Mouse (Mus musculus): ENCODE data around the gene Spryd4. TPM values are rescaled to one million over a fixed set of nuclear protein-coding genes. Genes with fewer than 3 reads are reported as not detected.
"Not testable (repeated sequence)": the region's sequence is repeated elsewhere in the genome, so short reads cannot be mapped to it uniquely, and the experiment has no call there.

Spryd4 gene
- polyA plus RNA-seq, 1 experiment: 7.8 TPM

DNA sequence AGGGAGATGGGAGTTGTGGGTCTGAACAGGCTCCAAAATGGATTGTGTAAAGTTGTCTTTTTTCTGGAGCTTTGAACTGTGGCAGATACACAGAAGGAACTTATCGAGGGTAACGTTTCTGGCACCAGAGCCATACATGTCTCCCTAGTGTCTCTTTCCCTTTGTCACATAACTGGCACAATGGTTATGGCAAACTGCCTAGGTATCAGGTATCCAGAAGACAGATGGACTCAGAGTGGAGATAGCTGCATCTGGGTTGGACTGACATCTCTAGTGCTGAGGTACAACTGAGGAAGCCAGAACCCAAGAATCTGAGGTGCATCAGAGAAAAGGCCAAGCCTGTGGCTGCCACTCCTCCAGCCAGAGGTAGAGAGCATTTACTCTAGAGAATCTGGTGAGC, 1.5 kb downstream of the Spryd4 start:
- no peak overlapping the region for H3K27ac ChIP-seq (replicated peaks; ENCODE audit: low read depth, low read length)
- no peak overlapping the region for H3K4me3 ChIP-seq (ENCODE audit: insufficient read depth, low read depth, low read length)
- H3K4me1 ChIP-seq (ENCODE audit: control insufficient read depth, insufficient read depth, insufficient read length, low read length): no peaks in the 10 kb centered on the region

DNA sequence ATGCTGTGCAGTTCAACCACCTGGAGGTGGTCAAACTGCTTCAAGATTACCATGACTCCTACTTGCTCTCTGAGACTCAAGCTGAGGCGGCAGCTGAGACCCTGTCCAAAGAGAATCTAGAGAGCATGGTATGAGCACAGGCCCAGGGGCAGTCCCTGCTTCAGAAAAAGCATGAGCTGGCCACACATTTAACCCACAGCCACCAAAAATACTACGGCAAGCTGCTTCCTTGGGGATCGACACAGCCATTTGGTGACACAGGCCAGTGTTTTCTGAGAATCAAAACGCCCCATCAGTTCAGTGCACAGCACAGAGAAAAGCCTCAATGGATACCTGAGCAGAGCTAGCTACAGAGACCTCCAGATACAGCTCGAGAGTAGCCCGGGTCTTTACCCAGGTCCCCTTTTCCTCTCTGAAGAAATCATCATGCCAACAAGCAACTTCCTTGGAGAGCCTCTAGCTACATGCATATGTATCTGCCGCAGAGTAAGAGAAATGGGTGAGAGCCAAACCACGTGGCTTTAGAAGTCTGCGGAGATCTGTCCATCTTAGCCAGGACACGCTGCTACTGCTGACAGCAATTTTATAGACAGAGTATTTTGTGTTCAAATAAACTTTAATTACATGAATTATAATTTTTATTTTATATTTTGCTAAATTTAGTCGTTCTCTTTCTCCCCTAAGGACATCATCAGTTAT, 2.1 kb downstream of the Spryd4 start:
- Histone ChIP-seq H3K4me1 (ENCODE audit: control insufficient read depth, insufficient read depth, insufficient read length, low read length) (no peaks in the 10 kb centered on the region), H3K4me3 (ENCODE audit: insufficient read depth, low read depth, low read length) (no peak overlapping the region), H3K27ac (replicated peaks; ENCODE audit: low read depth, low read length) (no peak overlapping the region)

DNA sequence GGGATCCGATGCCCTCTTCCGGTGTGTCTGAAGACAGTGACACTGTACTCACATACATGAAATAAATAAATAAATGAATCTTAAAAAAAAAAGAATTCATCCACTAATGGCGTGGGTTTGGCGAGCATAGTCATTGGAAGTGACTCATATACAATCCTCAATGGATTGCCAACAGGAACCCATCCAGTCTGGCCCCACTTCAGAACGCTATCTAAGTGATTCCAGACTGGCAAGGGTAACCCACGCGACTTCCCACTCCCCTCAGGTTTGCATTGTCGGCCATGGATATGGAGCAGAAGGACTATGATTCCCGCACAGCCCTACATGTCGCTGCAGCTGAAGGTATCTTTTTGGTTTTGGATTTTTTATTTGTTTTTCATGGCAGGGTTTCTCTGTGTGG, 3.3 kb downstream of the Spryd4 start:
- Histone ChIP-seq H3K27ac (replicated peaks; ENCODE audit: low read depth, low read length) (no peak overlapping the region), H3K4me3 (ENCODE audit: insufficient read depth, low read depth, low read length) (no peak overlapping the region), H3K4me1 (ENCODE audit: control insufficient read depth, insufficient read depth, insufficient read length, low read length) (no peaks in the 10 kb centered on the region)

DNA sequence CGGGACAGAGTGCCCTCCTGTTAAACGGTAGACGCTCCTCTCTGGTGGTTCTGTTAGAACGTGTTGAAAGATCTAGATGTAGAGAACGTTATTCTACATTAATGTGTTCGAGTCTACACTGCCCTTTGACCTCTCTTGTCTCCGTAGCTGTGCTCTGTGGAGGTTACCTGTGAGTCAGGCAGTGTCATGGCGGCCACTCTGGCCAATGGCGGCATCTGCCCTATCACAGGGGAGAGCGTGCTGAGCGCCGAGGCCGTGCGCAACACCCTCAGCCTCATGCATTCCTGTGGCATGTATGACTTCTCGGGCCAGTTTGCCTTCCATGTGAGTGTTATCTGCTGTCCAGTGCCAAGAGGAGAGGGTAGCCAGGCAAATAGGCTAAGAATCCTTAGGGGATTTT, 6.7 kb downstream of the Spryd4 start:
- H3K27ac ChIP-seq (replicated peaks; ENCODE audit: low read depth, low read length): no peak overlapping the region
- no peak overlapping the region for H3K4me3 ChIP-seq (ENCODE audit: insufficient read depth, low read depth, low read length)
- H3K4me1 ChIP-seq (ENCODE audit: control insufficient read depth, insufficient read depth, insufficient read length, low read length): no peaks in the 10 kb centered on the region

- no peak overlapping the region for H3K4me3 ChIP-seq (ENCODE audit: insufficient read depth, low read depth, low read length)
- H3K27ac ChIP-seq (replicated peaks; ENCODE audit: low read depth, low read length): no peak overlapping the region
- no peaks in the 10 kb centered on the region for H3K4me1 ChIP-seq (ENCODE audit: control insufficient read depth, insufficient read depth, insufficient read length, low read length)
Observed at GRCm38 (mm10) chr10:128201856-128202255, 9.8 kb downstream of the Spryd4 start.

DNA sequence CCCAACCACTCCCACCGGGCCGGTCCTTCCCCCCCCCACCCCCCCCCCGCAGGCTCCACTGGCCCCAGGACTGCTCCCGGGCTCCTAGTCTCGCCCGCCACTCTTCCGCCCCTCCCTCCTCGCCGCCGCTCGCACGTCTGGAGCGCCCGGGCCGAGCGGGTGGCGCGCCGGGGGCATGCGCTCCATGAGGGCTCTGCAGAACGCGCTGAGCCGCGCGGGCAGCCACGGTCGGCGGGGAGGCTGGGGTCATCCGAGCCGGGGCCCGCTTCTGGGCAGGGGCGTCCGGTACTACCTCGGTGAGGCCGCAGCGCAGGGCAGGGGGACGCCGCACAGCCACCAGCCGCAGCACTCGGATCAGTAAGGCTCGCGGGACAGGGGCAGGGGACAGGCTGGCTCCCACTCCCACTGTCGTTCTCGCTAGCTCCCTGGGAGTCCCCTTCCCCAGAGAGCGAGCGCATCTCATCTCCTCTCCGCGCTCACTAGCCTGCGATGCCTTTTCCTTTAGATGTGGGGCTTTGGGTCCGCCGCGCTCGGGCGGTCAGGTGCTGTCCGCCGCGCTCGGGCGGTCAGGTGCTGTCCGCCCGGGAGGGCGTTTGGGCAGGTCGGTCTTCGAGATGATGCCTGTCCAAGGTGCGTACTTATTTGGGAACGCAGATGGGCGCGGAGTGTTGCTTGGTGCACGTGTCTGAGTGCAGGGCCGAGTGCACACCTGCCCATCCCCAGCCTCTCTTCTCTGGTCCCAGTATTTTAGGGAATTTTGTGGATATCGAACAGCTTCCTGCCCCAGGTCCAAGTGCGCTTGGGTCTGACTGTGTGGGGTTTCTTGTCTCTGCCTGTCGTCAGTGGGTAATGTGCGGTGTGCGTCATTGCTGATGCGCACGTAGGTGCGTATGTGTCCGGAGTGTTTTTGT, 16.8 kb downstream of the Spryd4 start:
- H3K4me1 ChIP-seq (ENCODE audit: control insufficient read depth, insufficient read depth, insufficient read length, low read length): no peaks in the 10 kb centered on the region
- H3K4me3 ChIP-seq (ENCODE audit: insufficient read depth, low read depth, low read length): peak overlapping the region; percentile 65
- H3K27ac ChIP-seq (replicated peaks; ENCODE audit: low read depth, low read length): no peak overlapping the region

DNA sequence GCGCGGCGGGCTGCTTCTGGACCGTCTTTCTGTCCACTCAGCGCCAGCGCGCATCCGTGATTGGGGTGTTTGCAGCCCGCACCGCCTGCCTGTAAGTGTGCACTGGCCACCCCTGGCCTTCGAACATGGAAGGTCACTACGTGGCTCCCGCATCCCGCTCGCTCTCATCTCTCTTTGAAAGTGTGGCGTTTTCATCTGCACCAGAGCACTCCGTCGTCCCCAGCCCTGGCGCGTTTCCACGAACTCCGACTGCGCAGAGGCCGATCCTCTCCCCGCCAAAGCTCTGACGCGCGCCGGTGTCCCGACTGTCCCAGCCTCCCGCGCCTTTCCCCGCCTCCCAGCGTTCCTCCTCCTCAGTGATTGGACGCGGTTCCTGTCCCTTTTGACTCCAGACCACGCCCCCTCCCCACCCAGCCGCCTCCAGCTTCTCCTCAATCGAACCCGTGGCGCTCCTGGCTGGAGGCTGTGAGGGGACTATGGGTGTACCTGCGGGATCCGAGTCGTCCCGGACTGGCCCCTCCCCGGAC, 17.5 kb downstream of the Spryd4 start, which contains the start of gene Gls2:
TSS of gene Gls2 (plus strand) at position 434 of the 527 bp plus-strand sequence.
- no peak within 1 kb of the TSS for H3K27ac ChIP-seq (replicated peaks; ENCODE audit: low read depth, low read length)
- no peaks in the 10 kb centered on the region for H3K4me1 ChIP-seq (ENCODE audit: control insufficient read depth, insufficient read depth, insufficient read length, low read length)
- H3K4me3 ChIP-seq (ENCODE audit: insufficient read depth, low read depth, low read length): peak within 1 kb of the TSS; percentile 65

- Histone ChIP-seq H3K4me1 (ENCODE audit: control insufficient read depth, insufficient read depth, insufficient read length, low read length) (no peaks in the 10 kb centered on the region), H3K4me3 (ENCODE audit: insufficient read depth, low read depth, low read length) (no peak overlapping the region), H3K27ac (replicated peaks; ENCODE audit: low read depth, low read length) (no peak overlapping the region)
Observed at GRCm38 (mm10) chr10:128193113-128193512, 18.5 kb downstream of the Spryd4 start.

DNA sequence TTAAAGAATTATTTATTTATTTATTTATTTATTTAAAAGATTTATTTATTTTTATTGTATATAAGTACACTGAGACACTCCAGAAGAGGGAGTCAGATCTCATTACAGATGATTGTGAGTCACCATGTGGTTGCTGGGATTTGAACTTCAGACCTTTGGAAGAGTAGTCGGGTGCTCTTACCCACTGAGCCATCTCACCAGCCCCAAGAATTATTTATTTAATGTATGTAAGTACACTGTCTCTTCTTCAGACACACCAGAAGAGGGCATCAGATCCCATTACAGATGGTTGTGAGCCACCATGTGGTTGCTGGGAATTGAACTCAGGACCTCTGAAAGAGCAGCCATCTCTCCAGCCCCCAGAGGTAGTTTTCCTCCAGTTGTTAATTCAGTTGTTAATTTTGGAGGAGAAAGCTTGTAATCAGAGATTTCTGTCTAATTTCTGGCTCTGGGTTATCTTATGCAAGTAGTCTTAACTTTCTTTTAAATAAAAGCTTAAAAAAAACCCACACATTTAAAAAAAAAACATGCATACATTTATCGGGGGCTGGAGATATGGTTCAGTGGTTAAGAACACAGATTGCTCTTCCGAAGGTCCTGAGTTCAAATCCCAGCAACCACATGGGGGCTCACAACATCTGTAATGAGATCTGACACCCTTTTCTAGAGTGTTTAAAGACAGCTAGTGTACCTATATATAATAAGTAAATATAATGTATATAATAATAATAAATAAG, 19.4 kb downstream of the Spryd4 start:
- not testable (repeated sequence) for H3K4me3 ChIP-seq (ENCODE audit: insufficient read depth, low read depth, low read length); H3K27ac ChIP-seq (replicated peaks; ENCODE audit: low read depth, low read length); H3K4me1 ChIP-seq (ENCODE audit: control insufficient read depth, insufficient read depth, insufficient read length, low read length)

GRCm38 (mm10) chr10:128191472-128191871, 20.1 kb downstream of the Spryd4 start:
- H3K27ac ChIP-seq (replicated peaks; ENCODE audit: low read depth, low read length): no peak overlapping the region
- H3K4me3 ChIP-seq (ENCODE audit: insufficient read depth, low read depth, low read length): no peak overlapping the region
- no peaks in the 10 kb centered on the region for H3K4me1 ChIP-seq (ENCODE audit: control insufficient read depth, insufficient read depth, insufficient read length, low read length)

GRCm38 (mm10) chr10:128188242-128188877, 23.2 kb downstream of the Spryd4 start:
- Histone ChIP-seq H3K4me3 (ENCODE audit: insufficient read depth, low read depth, low read length) (no peak overlapping the region), H3K27ac (replicated peaks; ENCODE audit: low read depth, low read length) (no peak overlapping the region), H3K4me1 (ENCODE audit: control insufficient read depth, insufficient read depth, insufficient read length, low read length) (no peaks in the 10 kb centered on the region)

GRCm38 (mm10) chr10:128187181-128187605, 24.4 kb downstream of the Spryd4 start:
- H3K4me1 ChIP-seq (ENCODE audit: control insufficient read depth, insufficient read depth, insufficient read length, low read length): no peaks in the 10 kb centered on the region; the same call in 1 of the 2 replicates
- H3K27ac ChIP-seq (replicated peaks; ENCODE audit: low read depth, low read length): no peak overlapping the region
- H3K4me3 ChIP-seq (ENCODE audit: insufficient read depth, low read depth, low read length): no peak overlapping the region

DNA sequence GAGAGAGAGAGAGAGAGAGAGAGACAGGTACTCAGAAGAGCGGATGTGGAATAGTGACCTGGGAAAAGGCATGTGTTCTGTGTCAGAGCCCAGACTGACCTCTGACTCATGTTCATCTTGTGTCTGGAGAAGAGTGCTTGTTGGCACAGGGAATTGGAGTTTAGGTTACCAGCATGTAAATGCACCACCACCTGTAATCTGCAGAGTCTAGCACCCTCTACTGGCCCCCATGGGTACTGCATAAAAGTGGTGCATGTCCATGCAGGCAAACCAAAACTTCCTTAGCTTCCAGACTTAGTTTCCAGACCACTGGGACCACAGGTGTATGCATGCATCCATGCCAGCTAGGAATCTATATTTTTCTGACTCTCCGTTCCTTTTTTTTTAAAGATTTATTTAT, 25.6 kb downstream of the Spryd4 start:
- Histone ChIP-seq H3K27ac (replicated peaks; ENCODE audit: low read depth, low read length) (no peak overlapping the region), H3K4me3 (ENCODE audit: insufficient read depth, low read depth, low read length) (no peak overlapping the region), H3K4me1 (ENCODE audit: control insufficient read depth, insufficient read depth, insufficient read length, low read length) (no peaks in the 10 kb centered on the region; the same call in 1 of the 2 replicates)

DNA sequence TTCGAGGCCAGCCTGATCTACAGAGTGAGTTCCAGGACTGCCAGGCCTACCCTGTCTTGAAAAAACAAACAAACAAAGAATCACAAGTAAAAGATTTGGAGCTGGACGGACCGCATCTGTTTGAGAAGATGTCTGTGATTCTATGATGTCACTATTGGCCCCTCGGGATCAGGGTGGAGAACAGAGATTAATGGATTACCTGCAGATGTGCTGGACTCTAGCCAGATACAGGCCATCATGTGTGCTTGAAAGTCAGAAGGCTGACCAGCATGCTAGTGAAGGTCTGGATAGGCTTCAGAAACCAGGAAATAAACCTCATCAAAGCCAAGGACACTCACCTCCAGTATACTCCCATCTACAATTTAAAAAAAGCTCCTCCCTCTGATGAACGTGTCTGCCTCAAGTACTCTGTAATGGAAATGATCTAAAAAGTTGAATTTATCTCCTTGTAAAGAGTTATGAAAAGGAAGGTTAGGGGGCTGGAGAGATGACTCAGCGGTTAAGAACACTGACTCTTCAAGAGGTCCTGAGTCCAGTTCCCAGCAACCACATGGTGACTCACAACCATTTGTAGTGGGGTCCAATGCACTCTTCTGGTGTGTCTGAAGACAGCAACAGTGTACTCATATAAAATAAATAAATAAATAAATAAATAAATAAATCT, 26.2 kb downstream of the Spryd4 start:
- no peak overlapping the region for H3K4me3 ChIP-seq (ENCODE audit: insufficient read depth, low read depth, low read length)
- no peaks in the 10 kb centered on the region; the same call in 1 of the 2 replicates for H3K4me1 ChIP-seq (ENCODE audit: control insufficient read depth, insufficient read depth, insufficient read length, low read length)
- H3K27ac ChIP-seq (replicated peaks; ENCODE audit: low read depth, low read length): no peak overlapping the region

All from brown adipose tissue, adult 24 weeks (tissue).